Mouse (Mus musculus) brain, embryonic 14.5 days (tissue): ENCODE results near the gene Clcn3.

Experiments used
- CTCF ChIP-seq: fragments of 200-500 bp; IDR thresholded peaks from 2 replicates; pipeline ENCODE4 v1.5.1; 2012; ENCODE audit warnings: inconsistent platforms, mild to moderate bottlenecking, moderate library complexity, borderline replicate concordance; ENCODE audit not compliant: insufficient read depth, insufficient read length; ENCODE audit errors: extremely low read depth
- POLR2A ChIP-seq: fragments of 200-500 bp; IDR thresholded peaks from 2 replicates; pipeline ENCODE4 v1.6.1; 2012; ENCODE audit warnings: mild to moderate bottlenecking, inconsistent platforms, borderline replicate concordance; ENCODE audit not compliant: poor library complexity, insufficient read depth, insufficient read length, severe bottlenecking; ENCODE audit errors: extremely low read depth

DNA sequence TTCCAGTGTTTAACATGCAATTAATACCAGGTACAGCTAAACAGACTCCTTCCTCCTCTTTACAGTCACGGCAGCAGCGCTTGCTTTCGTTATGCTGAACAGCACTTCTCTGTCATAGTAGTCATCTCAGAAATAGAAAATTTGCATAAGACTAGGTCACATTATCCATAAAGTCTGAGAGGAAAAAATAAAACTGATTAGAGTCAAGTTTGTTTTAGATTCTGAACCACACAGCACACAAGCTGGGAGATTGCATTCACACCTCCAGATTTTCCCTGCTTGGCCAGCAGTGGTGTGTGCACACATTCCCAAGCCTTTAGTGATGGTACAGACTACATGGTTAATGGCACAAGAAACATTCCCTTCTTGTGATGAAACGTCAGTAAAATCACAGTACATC, 71.0 kb downstream of the Clcn3 start:
- no peak for TF ChIP-seq CTCF
- TF ChIP-seq POLR2A = no peak
